Mouse (Mus musculus) lung, postnatal 10 days (tissue): ENCODE data around the gene Pld3.
"Not testable (repeated sequence)": the region's sequence is repeated elsewhere in the genome, so short reads cannot be mapped to it uniquely, and the experiment has no call there.

Source experiments
- DNase-seq: peaks from one replicate; pipeline ENCODE4 v3.0.0; 2021

The Pld3 gene

GRCm38 (mm10) chr7:27520599-27520998, 32.4 kb downstream of the Pld3 start:
- DNase-seq, result peak; percentile 56

GRCm38 (mm10) chr7:27520104-27520503, 32.9 kb downstream of the Pld3 start:
- no peak for DNase-seq

- DNase-seq, result no peak
These were observed 34.7 kb downstream of the Pld3 start for GRCm38 (mm10) chr7:27518314-27518713.

GRCm38 (mm10) chr7:27514961-27515360, 38.1 kb downstream of the Pld3 start:
- DNase-seq, result no peak

- no peak for DNase-seq
These were observed 42.2 kb downstream of the Pld3 start for GRCm38 (mm10) chr7:27510809-27511208.

- DNase-seq, result peak; percentile 87
These were observed 44.4 kb downstream of the Pld3 start for GRCm38 (mm10) chr7:27508648-27509005.

- peak; percentile 99 for DNase-seq
These were observed 45.0 kb downstream of the Pld3 start for GRCm38 (mm10) chr7:27507711-27508647.

- DNase-seq, result peak; percentile 33
These were observed 46.1 kb downstream of the Pld3 start for GRCm38 (mm10) chr7:27506765-27507370.

GRCm38 (mm10) chr7:27501620-27502019, 51.4 kb downstream of the Pld3 start:
- peak; percentile 74 for DNase-seq

GRCm38 (mm10) chr7:27499036-27499435, 54.0 kb downstream of the Pld3 start, which contains the start of gene Prx:
TSS of gene Prx (plus strand) at chr7:27499324.
- peak; percentile 63 for DNase-seq

GRCm38 (mm10) chr7:27494659-27495367, 58.2 kb downstream of the Pld3 start:
- DNase-seq, result not testable (repeated sequence)

GRCm38 (mm10) chr7:27493450-27493849, 59.6 kb downstream of the Pld3 start:
- DNase-seq, result peak; percentile 67

GRCm38 (mm10) chr7:27493022-27493421, 60.0 kb downstream of the Pld3 start:
- DNase-seq, result peak; percentile 67

- DNase-seq, result peak; percentile 59
These were observed 61.2 kb downstream of the Pld3 start for GRCm38 (mm10) chr7:27491856-27492255.

- DNase-seq, result peak; percentile 98
These were observed 62.3 kb downstream of the Pld3 start for GRCm38 (mm10) chr7:27490543-27491329.

- no peak for DNase-seq
These were observed 62.8 kb downstream of the Pld3 start for GRCm38 (mm10) chr7:27490227-27490542.

- DNase-seq, result no peak
These were observed 63.6 kb downstream of the Pld3 start for GRCm38 (mm10) chr7:27489270-27489869.

GRCm38 (mm10) chr7:27487740-27488268, 65.2 kb downstream of the Pld3 start:
- DNase-seq, result peak; percentile 93

GRCm38 (mm10) chr7:27486770-27487697, 66.0 kb downstream of the Pld3 start, which contains the start of gene Sertad1:
TSS of gene Sertad1 (plus strand) at chr7:27486910.
- DNase-seq, result peak; percentile 100

- peak; percentile 71 for DNase-seq
These were observed 66.8 kb downstream of the Pld3 start for GRCm38 (mm10) chr7:27486102-27486769.
